Mouse (Mus musculus) neural tube, embryonic 14.5 days (tissue): Measurements from ENCODE around the gene Fam20c. TPM values are rescaled to one million over a fixed set of nuclear protein-coding genes. Genes with fewer than 3 reads are reported as not detected.

Experiments
- ATAC-seq: fragments of 200-750 bp; cut with Nextera tagmentation; 2 replicates; pipeline ENCODE4 v1.8.0; 2017; ENCODE audit warnings: low read depth, mild to moderate bottlenecking, moderate TSS enrichment, moderate library complexity
- H3K27ac ChIP-seq: fragments of 300-500 bp; sonication (generic); 2 replicates; pipeline ENCODE4 v1.5.1; 2014; ENCODE audit warnings: low read depth, mild to moderate bottlenecking, control low read depth, low read length, moderate library complexity, mixed read lengths
- H3K27me3 ChIP-seq: fragments of 300-500 bp; sonication (generic); 2 replicates; pipeline ENCODE4 v1.6.1; 2014; ENCODE audit warnings: low read length; ENCODE audit not compliant: control insufficient read depth, insufficient read depth
- H3K36me3 ChIP-seq: fragments of 300-500 bp; sonication (generic); 2 replicates; pipeline ENCODE4 v1.6.1; 2014; ENCODE audit warnings: low read length, mixed read lengths; ENCODE audit not compliant: control insufficient read depth, insufficient read depth
- H3K4me1 ChIP-seq: fragments of 300-500 bp; sonication (generic); 2 replicates; pipeline ENCODE4 v1.6.1; 2014; ENCODE audit warnings: low read length; ENCODE audit not compliant: control insufficient read depth, insufficient read depth
- H3K4me2 ChIP-seq: fragments of 300-500 bp; sonication (generic); 2 replicates; pipeline ENCODE4 v1.6.1; 2014; ENCODE audit warnings: mild to moderate bottlenecking, low read depth, low read length, control low read depth
- H3K4me3 ChIP-seq: fragments of 300-500 bp; sonication (generic); 2 replicates; pipeline ENCODE4 v1.5.1; 2014; ENCODE audit warnings: low read depth, low read length, control low read depth, mixed read lengths
- H3K9ac ChIP-seq: fragments of 300-500 bp; sonication (generic); replicated peaks from 2 replicates; pipeline ENCODE4 v1.6.1; 2014; ENCODE audit warnings: low read depth, mild to moderate bottlenecking, control low read depth, low read length, mixed read lengths
- H3K9me3 ChIP-seq: fragments of 300-500 bp; sonication (generic); 2 replicates; pipeline ENCODE4 v1.6.1; 2016; ENCODE audit warnings: low read length; ENCODE audit not compliant: control insufficient read depth
- WGBS: fragments of 180-500 bp; shearing (Covaris S2); extraction: QIAGEN DNeasy Blood & Tissue Kit; methylation state at CpG from one replicate; pipeline ENCODE4 v1.1.7; 2014; 5-methylcytosine and 5-hydroxymethylcytosine counted together
- polyA plus RNA-seq: library from polyadenylated mRNA; unstranded; fragments of >200 nt; fragmentation: Nextera tagmentation; extraction: Ambion mirVana; gene quantifications from 2 replicates; pipeline ENCODE4 v1.2.1, GENCODE M21; 2014

The Fam20c gene
- polyA plus RNA-seq, 1 experiment from 2014 or later = 56.8 TPM

DNA sequence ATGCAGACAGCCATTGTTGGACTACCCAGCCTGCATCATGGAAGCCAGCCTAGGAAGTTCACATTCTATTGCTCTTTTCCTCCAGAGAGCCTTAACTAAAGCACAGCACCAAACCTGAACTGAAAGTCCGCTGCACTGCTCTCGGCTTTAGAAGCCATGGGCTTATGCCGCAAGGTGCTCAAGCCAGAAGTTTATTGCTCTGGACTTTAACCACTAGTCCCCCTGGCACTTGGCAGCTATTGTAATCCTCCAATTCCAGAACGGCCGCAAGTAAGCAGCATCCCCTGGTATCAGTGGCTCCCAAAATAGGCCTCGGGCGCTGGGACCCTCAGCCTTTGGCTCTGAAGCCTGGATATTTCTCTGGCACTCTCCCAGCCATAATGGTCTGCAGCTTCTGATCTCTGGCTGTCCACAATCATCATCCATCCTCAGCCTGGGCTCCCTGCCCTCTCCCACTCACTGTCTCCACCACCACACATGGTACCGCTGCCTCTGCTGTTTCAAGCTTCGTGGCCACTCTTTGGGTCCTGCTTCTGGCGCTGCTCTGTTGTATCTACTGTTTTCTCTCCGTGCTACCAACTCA is 20.9 kb upstream of the Fam20c start:
- Histone ChIP-seq H3K4me1 (no peaks in the 10 kb centered on the region), H3K27me3 (no peaks in the 10 kb centered on the region), H3K9ac (no peak overlapping the region), H3K9me3 (no peaks in the 10 kb centered on the region), H3K4me3 (no peak overlapping the region), H3K4me2 (no peak overlapping the region), H3K27ac (no peak overlapping the region), H3K36me3 (no peaks in the 10 kb centered on the region)
- no peak for ATAC-seq
- WGBS = 88% methylated on average over 11 of the region's 11 CpGs

DNA sequence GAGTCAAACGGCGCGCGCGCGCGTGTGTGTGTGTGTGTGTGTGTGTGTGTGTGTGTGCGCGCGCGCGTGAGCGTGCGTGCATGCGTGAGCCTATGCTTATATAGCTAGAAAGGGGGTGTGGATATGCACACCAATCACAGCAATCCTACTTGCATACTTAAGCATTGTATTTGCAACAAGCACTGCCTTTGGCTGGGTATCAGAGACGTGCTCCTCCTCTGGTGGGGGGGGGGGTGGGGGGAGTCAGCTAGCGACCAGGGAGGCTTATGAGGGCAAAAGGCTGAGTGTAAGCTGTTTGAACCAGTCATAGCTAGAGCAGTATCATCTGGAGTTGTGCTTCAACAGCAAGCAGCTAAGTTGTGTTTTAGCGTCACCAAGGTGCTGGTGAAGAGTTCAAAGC is 20.3 kb upstream of the Fam20c start:
- ATAC-seq = no peak
- no peaks in the 10 kb centered on the region for H3K4me1 ChIP-seq
- no peaks in the 10 kb centered on the region for H3K27me3 ChIP-seq
- no peaks in the 10 kb centered on the region for H3K36me3 ChIP-seq
- no peak overlapping the region for H3K4me2 ChIP-seq
- no peak overlapping the region for H3K4me3 ChIP-seq
- no peak overlapping the region for H3K27ac ChIP-seq
- 82% methylated on average over 18 of the region's 18 CpGs for WGBS
- H3K9me3 ChIP-seq = no peaks in the 10 kb centered on the region
- H3K9ac ChIP-seq = no peak overlapping the region

DNA sequence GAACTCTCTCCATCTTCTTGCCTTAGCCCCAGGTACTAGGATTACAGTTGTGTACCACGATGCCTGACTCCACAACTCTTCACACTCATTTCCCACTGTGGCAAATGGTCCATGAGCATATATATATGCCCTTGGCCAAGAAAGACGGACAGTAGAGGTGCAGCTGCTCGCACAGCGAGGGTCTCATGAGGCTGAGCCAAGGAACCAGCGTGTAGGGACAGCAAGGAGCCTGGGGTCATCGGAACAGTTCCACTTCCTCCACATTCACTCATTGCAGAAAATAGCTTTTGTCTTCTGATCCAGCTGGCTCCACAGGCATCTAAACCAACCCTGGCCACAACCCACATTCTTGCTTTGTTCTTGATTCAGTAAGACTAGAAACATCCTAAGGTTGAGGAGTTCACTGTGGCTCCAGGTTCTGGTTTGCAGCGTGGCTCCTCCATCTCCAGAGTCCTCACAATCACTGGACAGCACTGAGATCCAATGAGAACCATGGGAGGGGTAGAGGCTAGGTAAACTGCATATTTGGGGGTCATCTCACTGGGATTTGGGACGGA is 19.0 kb upstream of the Fam20c start:
- Histone ChIP-seq H3K9me3 (no peaks in the 10 kb centered on the region), H3K27me3 (no peaks in the 10 kb centered on the region), H3K9ac (no peak overlapping the region), H3K27ac (no peak overlapping the region), H3K4me2 (no peak overlapping the region), H3K4me3 (no peak overlapping the region), H3K36me3 (no peaks in the 10 kb centered on the region), H3K4me1 (no peaks in the 10 kb centered on the region)
- ATAC-seq = no peak
- WGBS = 78% methylated on average over 8 of the region's 8 CpGs

DNA sequence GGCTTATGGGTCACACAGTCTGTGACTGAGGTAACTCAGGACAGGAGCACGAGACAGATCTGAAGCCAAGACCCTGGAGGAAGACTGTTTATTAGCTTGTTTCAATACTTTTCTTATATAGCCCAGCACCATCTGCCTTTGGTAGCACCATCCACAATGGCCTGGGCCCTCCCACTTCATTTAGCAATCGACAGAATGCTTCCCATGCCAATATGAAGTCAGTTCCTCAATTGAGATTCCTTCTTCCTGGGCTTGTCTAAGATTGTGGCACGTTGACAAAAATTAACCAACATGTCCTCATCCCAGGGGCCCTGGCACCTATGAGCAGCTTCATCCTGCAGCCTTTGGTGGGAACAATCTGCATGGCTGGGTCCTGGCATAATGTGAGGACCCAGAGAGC is 14.2 kb upstream of the Fam20c start:
- no peak overlapping the region for H3K9ac ChIP-seq
- no peaks in the 10 kb centered on the region for H3K36me3 ChIP-seq
- no peak overlapping the region for H3K4me3 ChIP-seq
- peaks cover 11% of the 10 kb centered on the region; the same call in 1 of the 2 replicates for H3K4me1 ChIP-seq
- ATAC-seq = no peak
- H3K27ac ChIP-seq = no peak overlapping the region
- H3K27me3 ChIP-seq = no peaks in the 10 kb centered on the region
- no peaks in the 10 kb centered on the region for H3K9me3 ChIP-seq
- WGBS = 76% methylated on average over 3 of the region's 3 CpGs
- H3K4me2 ChIP-seq = no peak overlapping the region

GRCm38 (mm10) chr5:138741516-138741915 is 12.8 kb upstream of the Fam20c start:
- Histone ChIP-seq H3K36me3 (no peaks in the 10 kb centered on the region), H3K27ac (no peak overlapping the region), H3K27me3 (no peaks in the 10 kb centered on the region), H3K4me1 (peaks cover 11% of the 10 kb centered on the region; the same call in 1 of the 2 replicates), H3K9ac (no peak overlapping the region), H3K4me3 (no peak overlapping the region), H3K4me2 (no peak overlapping the region), H3K9me3 (no peaks in the 10 kb centered on the region)
- WGBS = 83% methylated on average over 5 of the region's 5 CpGs
- ATAC-seq = no peak

- no peaks in the 10 kb centered on the region for H3K9me3 ChIP-seq
- no peak overlapping the region; the same call in 1 of the 2 replicates for H3K9ac ChIP-seq
- no peaks in the 10 kb centered on the region for H3K27me3 ChIP-seq
- WGBS = 31% methylated on average over 5 of the region's 5 CpGs
- no peaks in the 10 kb centered on the region for H3K36me3 ChIP-seq
- H3K4me1 ChIP-seq = peaks cover 11% of the 10 kb centered on the region; the same call in 1 of the 2 replicates
- 0 out of 2 replicates have a peak overlapping the region, but pooled peaks have one; percentile 22 for H3K27ac ChIP-seq
- no peak overlapping the region for H3K4me2 ChIP-seq
- no peak overlapping the region for H3K4me3 ChIP-seq
- ATAC-seq = peak; percentile 76
These were observed 12.0 kb upstream of the Fam20c start for GRCm38 (mm10) chr5:138742281-138742680.

DNA sequence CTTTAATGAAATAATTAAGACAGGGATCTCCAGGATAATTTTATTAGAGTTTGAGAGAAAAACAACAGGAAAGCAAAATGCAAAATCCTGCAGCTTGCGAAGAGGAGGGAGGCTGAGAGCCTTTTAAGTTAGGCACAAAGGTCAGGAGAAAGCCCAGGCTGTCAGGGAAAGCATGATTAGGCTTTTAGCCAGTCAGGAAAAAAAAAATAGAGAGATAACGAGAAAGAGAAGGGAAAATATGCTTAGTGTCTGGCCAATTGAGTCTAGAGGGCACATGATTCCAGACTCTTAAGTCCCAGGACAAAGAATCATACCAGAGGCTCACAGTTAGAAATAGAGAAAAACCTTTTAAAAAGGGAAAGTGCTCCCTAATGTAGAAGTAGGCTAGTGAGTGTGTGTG is 10.7 kb upstream of the Fam20c start:
- H3K4me1 ChIP-seq = peaks cover 11% of the 10 kb centered on the region; the same call in 1 of the 2 replicates
- no peak overlapping the region; the same call in 1 of the 2 replicates for H3K27ac ChIP-seq
- no peaks in the 10 kb centered on the region for H3K36me3 ChIP-seq

DNA sequence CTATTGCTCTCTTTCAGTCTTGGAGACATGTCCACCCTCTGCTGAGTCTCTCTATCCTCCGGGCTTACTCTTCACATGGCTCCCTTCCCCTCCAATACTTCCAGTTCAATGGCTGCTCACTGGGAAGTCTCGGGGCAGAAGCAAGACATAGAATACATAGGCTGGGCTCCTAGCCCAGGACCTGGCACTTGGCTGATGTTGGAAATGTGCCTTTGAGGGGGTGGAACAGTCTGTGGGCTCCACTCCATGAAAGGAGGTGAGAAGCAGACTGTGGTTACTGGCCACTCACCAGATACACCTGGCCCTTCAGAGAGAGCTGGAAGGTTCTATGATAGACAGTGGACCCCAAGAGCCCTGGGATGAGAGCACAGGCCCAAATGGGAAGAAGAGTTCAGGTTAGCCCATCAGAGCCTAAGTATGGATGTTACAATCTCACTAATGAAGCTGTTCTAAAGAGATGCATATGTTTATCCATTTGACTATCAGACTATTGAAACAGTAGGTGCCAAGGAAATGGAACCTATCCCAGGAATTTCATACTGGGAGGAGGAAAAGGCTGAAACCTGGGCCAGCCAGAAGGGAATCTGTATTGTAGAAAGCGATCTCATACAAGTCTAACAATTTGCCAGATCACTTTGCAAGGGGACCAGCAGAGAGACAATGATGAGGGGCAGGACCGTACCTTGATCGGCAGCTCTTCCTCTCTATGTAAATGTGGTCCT is 8.8 kb upstream of the Fam20c start:
- no peak overlapping the region for H3K9ac ChIP-seq
- H3K27me3 ChIP-seq = no peaks in the 10 kb centered on the region
- ATAC-seq = no peak
- H3K4me1 ChIP-seq = peaks cover 11% of the 10 kb centered on the region; the same call in 1 of the 2 replicates
- H3K9me3 ChIP-seq = no peaks in the 10 kb centered on the region
- H3K27ac ChIP-seq = no peak overlapping the region
- no peaks in the 10 kb centered on the region for H3K36me3 ChIP-seq
- no peak overlapping the region for H3K4me3 ChIP-seq
- WGBS = 95% methylated on average over 5 of the region's 5 CpGs
- H3K4me2 ChIP-seq = no peak overlapping the region

More for the DNA sequence above, 10.7 kb upstream of the Fam20c start:
- Histone ChIP-seq H3K9me3 (no peaks in the 10 kb centered on the region), H3K4me2 (no peak overlapping the region), H3K9ac (no peak overlapping the region), H3K27me3 (no peaks in the 10 kb centered on the region), H3K4me3 (no peak overlapping the region)
- ATAC-seq = no peak
- 62% methylated on average over 2 of the region's 2 CpGs for WGBS

GRCm38 (mm10) chr5:138753269-138753668 is 1.0 kb upstream of the Fam20c start:
- Histone ChIP-seq H3K9ac (no peak overlapping the region), H3K36me3 (peaks cover 4% of the 10 kb centered on the region; the same call in 1 of the 2 replicates), H3K27ac (peak overlapping the region; percentile 98), H3K4me1 (peaks cover 29% of the 10 kb centered on the region), H3K4me2 (peak overlapping the region; percentile 94), H3K4me3 (peak overlapping the region; percentile 60; the same call in 1 of the 2 replicates), H3K27me3 (no peaks in the 10 kb centered on the region), H3K9me3 (no peaks in the 10 kb centered on the region)
- WGBS = 73% methylated on average over 4 of the region's 4 CpGs
- no peak for ATAC-seq
